Mouse (Mus musculus): ENCODE data around the gene Il13ra2. TPM values are rescaled to one million over a fixed set of nuclear protein-coding genes. Genes with fewer than 3 reads are reported as not detected.
"Not testable (repeated sequence)": the region's sequence is repeated elsewhere in the genome, so short reads cannot be mapped to it uniquely, and the experiment has no call there.

The Il13ra2 gene
- polyA plus RNA-seq (2014; fragmentation: Nextera tagmentation; extraction: Ambion mirVana): not detected in 2 replicates

- no peaks in the 10 kb centered on the region for H3K9me3 ChIP-seq (ENCODE audit: control insufficient read depth, low read length)
- no peak for ATAC-seq (ENCODE audit: low FRiP score, low TSS enrichment)
- H3K4me1 ChIP-seq (ENCODE audit: control insufficient read depth, insufficient read depth, low read length): no peaks in the 10 kb centered on the region
- no peaks in the 10 kb centered on the region for H3K27me3 ChIP-seq (ENCODE audit: control insufficient read depth, insufficient read depth, low read length)
- no peak for DNase-seq
- H3K4me2 ChIP-seq (ENCODE audit: low read length): no peak within 1 kb of the TSS
- H3K9ac ChIP-seq (replicated peaks; ENCODE audit: low read length): no peak within 1 kb of the TSS
- H3K27ac ChIP-seq (replicated peaks; ENCODE audit: low read depth, low read length): no peak within 1 kb of the TSS
- whole genome bisulfite sequencing: 54% methylated on average over 1 of the region's 1 CpGs
- H3K36me3 ChIP-seq (ENCODE audit: control insufficient read depth, insufficient read depth, low read length): no peaks in the 10 kb centered on the region
- no peak within 1 kb of the TSS for H3K4me3 ChIP-seq (replicated peaks; ENCODE audit: low read depth, low read length)
These were observed at the start of gene Il13ra2 for GRCm38 (mm10) chrX:147429129-147429528. Il13ra2 (minus strand) TSS chrX:147429192.

- WGBS: 76% methylated on average over 1 of the region's 1 CpGs
- H3K27me3 ChIP-seq (ENCODE audit: control insufficient read depth, insufficient read depth, low read length); H3K27ac ChIP-seq (replicated peaks; ENCODE audit: low read depth, low read length); H3K4me2 ChIP-seq (ENCODE audit: low read length); H3K4me1 ChIP-seq (ENCODE audit: control insufficient read depth, insufficient read depth, low read length); H3K9ac ChIP-seq (replicated peaks; ENCODE audit: low read length); H3K36me3 ChIP-seq (ENCODE audit: control insufficient read depth, insufficient read depth, low read length); H3K9me3 ChIP-seq (ENCODE audit: control insufficient read depth, low read length); ATAC-seq (ENCODE audit: low FRiP score, low TSS enrichment); H3K4me3 ChIP-seq (replicated peaks; ENCODE audit: low read depth, low read length); DNase-seq: not testable (repeated sequence)
These were observed 24.6 kb upstream of the Il13ra2 start, which contains the start of gene Vmn1r239-ps for GRCm38 (mm10) chrX:147453610-147454009. Vmn1r239-ps (minus strand) TSS chrX:147453710.

DNA sequence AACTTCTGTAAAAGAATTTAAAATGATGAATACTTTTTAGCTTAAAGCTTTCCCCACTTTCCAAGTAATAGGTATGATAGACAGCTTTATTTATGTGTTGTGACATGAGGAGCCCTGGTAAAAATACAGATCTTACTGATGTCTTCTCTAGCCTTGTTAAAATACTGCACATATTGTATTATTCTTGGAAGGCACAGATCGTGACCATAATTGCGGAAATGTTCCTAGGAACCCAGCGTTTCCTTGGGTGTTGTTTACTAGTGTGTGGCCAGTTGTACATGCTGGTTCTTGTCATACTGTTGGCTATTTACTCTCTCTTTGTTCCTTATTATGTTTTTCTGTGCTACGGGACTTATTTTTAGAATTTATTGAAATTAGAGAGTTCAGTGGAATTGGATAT, 14.4 kb upstream of the Il13ra2 start:
- Histone ChIP-seq H3K9ac (replicated peaks; ENCODE audit: low read length) (no peak overlapping the region), H3K36me3 (ENCODE audit: control insufficient read depth, insufficient read depth, low read length) (no peaks in the 10 kb centered on the region), H3K4me3 (replicated peaks; ENCODE audit: low read depth, low read length) (no peak overlapping the region), H3K27ac (replicated peaks; ENCODE audit: low read depth, low read length) (no peak overlapping the region), H3K9me3 (ENCODE audit: control insufficient read depth, low read length) (no peaks in the 10 kb centered on the region), H3K27me3 (ENCODE audit: control insufficient read depth, insufficient read depth, low read length) (no peaks in the 10 kb centered on the region), H3K4me2 (ENCODE audit: low read length) (no peak overlapping the region), H3K4me1 (ENCODE audit: control insufficient read depth, insufficient read depth, low read length) (no peaks in the 10 kb centered on the region)
- DNase-seq (no peak), ATAC-seq (ENCODE audit: low FRiP score, low TSS enrichment) (no peak)
- 88% methylated on average over 4 of the region's 4 CpGs for WGBS

- Histone ChIP-seq H3K4me1 (ENCODE audit: control insufficient read depth, insufficient read depth, low read length) (no peaks in the 10 kb centered on the region), H3K9me3 (ENCODE audit: control insufficient read depth, low read length) (no peaks in the 10 kb centered on the region), H3K27ac (replicated peaks; ENCODE audit: low read depth, low read length) (no peak overlapping the region), H3K27me3 (ENCODE audit: control insufficient read depth, insufficient read depth, low read length) (no peaks in the 10 kb centered on the region), H3K4me3 (replicated peaks; ENCODE audit: low read depth, low read length) (no peak overlapping the region), H3K4me2 (ENCODE audit: low read length) (no peak overlapping the region), H3K9ac (replicated peaks; ENCODE audit: low read length) (no peak overlapping the region), H3K36me3 (ENCODE audit: control insufficient read depth, insufficient read depth, low read length) (no peaks in the 10 kb centered on the region)
- no peak for ATAC-seq (ENCODE audit: low FRiP score, low TSS enrichment)
- no peak for DNase-seq
- WGBS: 85% methylated on average over 2 of the region's 2 CpGs
These were observed 6.4 kb upstream of the Il13ra2 start for GRCm38 (mm10) chrX:147435400-147435799.

- ATAC-seq (ENCODE audit: low FRiP score, low TSS enrichment) (no peak), DNase-seq (peak; percentile 1)
- no peaks in the 10 kb centered on the region for H3K9me3 ChIP-seq (ENCODE audit: control insufficient read depth, low read length)
- H3K27me3 ChIP-seq (ENCODE audit: control insufficient read depth, insufficient read depth, low read length): no peaks in the 10 kb centered on the region
- no peak overlapping the region for H3K27ac ChIP-seq (replicated peaks; ENCODE audit: low read depth, low read length)
- 52% methylated on average over 1 of the region's 1 CpGs for WGBS
- no peaks in the 10 kb centered on the region for H3K36me3 ChIP-seq (ENCODE audit: control insufficient read depth, insufficient read depth, low read length)
- H3K9ac ChIP-seq (replicated peaks; ENCODE audit: low read length): no peak overlapping the region
- no peak overlapping the region for H3K4me3 ChIP-seq (replicated peaks; ENCODE audit: low read depth, low read length)
- no peak overlapping the region for H3K4me2 ChIP-seq (ENCODE audit: low read length)
- no peaks in the 10 kb centered on the region for H3K4me1 ChIP-seq (ENCODE audit: control insufficient read depth, insufficient read depth, low read length)
These were observed 761 bp upstream of the Il13ra2 start for GRCm38 (mm10) chrX:147429753-147430152.

- no peaks in the 10 kb centered on the region for H3K27me3 ChIP-seq (ENCODE audit: control insufficient read depth, insufficient read depth, low read length)
- no peaks in the 10 kb centered on the region for H3K36me3 ChIP-seq (ENCODE audit: control insufficient read depth, insufficient read depth, low read length)
- H3K27ac ChIP-seq (replicated peaks; ENCODE audit: low read depth, low read length): no peak overlapping the region
- 73% methylated on average over 1 of the region's 1 CpGs for WGBS
- DNase-seq (no peak), ATAC-seq (ENCODE audit: low FRiP score, low TSS enrichment) (no peak)
- H3K4me3 ChIP-seq (replicated peaks; ENCODE audit: low read depth, low read length): no peak overlapping the region
- H3K9me3 ChIP-seq (ENCODE audit: control insufficient read depth, low read length): no peaks in the 10 kb centered on the region
- no peaks in the 10 kb centered on the region for H3K4me1 ChIP-seq (ENCODE audit: control insufficient read depth, insufficient read depth, low read length)
- no peak overlapping the region for H3K4me2 ChIP-seq (ENCODE audit: low read length)
- H3K9ac ChIP-seq (replicated peaks; ENCODE audit: low read length): no peak overlapping the region
These were observed 35.5 kb downstream of the Il13ra2 start for GRCm38 (mm10) chrX:147393446-147393845.

DNA sequence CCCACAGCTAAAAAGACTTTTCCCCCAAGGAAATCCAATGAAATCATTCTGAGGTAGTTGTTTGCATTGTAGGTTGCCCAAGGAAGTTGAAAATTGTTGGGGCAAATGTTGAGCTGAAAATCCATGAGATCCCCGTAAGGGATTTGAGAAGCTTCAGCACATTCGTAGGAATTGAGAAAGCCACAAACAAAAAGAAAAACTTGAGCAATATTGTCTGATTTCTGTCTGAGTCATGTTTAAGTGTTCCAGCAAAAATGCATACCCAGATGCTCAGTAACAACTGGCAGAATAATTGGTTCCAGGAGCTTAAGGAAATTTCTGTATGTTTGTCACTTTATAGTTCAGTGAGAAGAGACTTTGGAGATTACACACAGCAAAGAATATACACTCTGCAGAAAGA, 79.8 kb downstream of the Il13ra2 start:
- 84% methylated on average over 2 of the region's 2 CpGs for WGBS
- no peak overlapping the region for H3K9ac ChIP-seq (replicated peaks; ENCODE audit: low read length)
- no peaks in the 10 kb centered on the region for H3K27me3 ChIP-seq (ENCODE audit: control insufficient read depth, insufficient read depth, low read length)
- H3K36me3 ChIP-seq (ENCODE audit: control insufficient read depth, insufficient read depth, low read length): no peaks in the 10 kb centered on the region
- no peaks in the 10 kb centered on the region for H3K9me3 ChIP-seq (ENCODE audit: control insufficient read depth, low read length)
- H3K27ac ChIP-seq (replicated peaks; ENCODE audit: low read depth, low read length): no peak overlapping the region
- no peak for DNase-seq
- no peak overlapping the region for H3K4me2 ChIP-seq (ENCODE audit: low read length)
- H3K4me3 ChIP-seq (replicated peaks; ENCODE audit: low read depth, low read length): no peak overlapping the region
- no peak for ATAC-seq (ENCODE audit: low FRiP score, low TSS enrichment)
- H3K4me1 ChIP-seq (ENCODE audit: control insufficient read depth, insufficient read depth, low read length): no peaks in the 10 kb centered on the region

Other genes with a start within 250 kb of the Il13ra2 start
- gene Vmn1r239-ps, start 24.5 kb upstream of the Il13ra2 start, polyA plus RNA-seq (2014; fragmentation: Nextera tagmentation; extraction: Ambion mirVana): not detected in 2 replicates
- gene Lrch2, start 124.9 kb upstream of the Il13ra2 start, polyA plus RNA-seq (2014; fragmentation: Nextera tagmentation; extraction: Ambion mirVana): 25.7 and 25.8 TPM in 2 replicates

All from midbrain, embryonic 14.5 days (tissue).